Mouse (Mus musculus): ENCODE measurements around the gene Dnajb5.

Dnajb5 gene

DNA sequence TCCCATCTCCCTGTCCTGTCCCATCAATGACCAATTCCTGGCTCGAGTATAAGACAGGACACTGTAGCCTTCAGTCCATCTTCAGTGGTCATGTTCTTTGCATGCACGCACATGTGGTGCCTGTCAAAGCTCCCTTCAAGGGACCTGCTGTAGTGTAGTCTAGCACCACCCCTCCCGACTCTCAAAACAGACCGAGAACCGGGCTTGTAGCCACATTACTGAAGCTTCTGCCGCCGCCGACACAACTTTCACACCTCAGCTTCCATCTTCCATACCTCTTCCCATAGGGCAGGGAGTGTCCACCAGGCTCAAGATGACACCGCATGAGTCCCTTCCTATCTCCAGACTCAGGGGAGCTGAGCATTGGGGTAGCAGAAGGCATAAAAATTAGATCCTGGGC lies 5.4 kb upstream of the Dnajb5 start:
- no peak for DNase-seq (ENCODE audit: low read depth)

- no peak for DNase-seq (ENCODE audit: low read depth)
These were observed 4.6 kb upstream of the Dnajb5 start for GRCm38 (mm10) chr4:42945043-42945442.

DNA sequence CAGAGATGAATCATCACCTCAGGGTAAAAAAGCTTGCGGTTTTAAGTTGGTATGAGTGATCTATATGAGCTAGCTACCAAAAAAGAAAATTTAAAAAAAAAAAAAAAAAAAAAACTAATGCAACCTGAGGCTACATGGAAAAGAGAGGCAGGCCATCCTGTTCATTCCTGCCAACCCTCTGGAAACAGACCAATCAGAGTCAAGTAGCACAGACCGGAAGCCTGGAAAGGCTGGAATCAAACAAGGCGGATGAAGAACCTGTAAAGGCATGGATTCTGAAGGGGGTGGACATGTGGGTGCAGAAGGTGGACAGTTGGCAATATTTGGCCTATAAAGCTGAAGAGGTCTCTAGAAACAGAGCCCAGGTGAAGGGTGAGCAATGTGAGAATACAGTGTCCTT lies 4.2 kb upstream of the Dnajb5 start:
- DNase-seq (ENCODE audit: low read depth): no peak

GRCm38 (mm10) chr4:42945952-42946351 lies 3.7 kb upstream of the Dnajb5 start:
- DNase-seq (ENCODE audit: low read depth): no peak

GRCm38 (mm10) chr4:42946733-42947290 lies 2.8 kb upstream of the Dnajb5 start:
- no peak for DNase-seq (ENCODE audit: low read depth)

DNA sequence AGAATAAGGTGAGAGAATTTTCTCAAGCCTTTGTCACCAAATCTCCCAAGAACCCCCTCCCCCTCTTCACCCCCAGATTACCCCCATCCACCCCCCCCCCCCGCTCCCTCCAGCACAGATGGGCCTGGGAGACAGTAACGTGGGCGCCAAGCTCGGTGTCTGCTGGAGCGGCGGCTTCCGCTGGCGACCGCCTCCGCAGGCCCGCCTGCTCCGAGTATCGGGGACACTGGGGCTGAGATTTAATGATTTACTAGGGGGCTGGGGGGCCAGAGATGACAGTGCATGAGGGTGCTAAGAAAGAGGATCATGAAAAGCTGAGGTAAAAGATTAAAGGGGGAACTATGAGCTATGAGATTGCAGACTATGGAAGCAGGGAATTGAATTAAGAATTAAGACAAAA lies 1.1 kb upstream of the Dnajb5 start:
- no peak for DNase-seq (ENCODE audit: low read depth)

GRCm38 (mm10) chr4:42949051-42949675 lies 451 bp upstream of the Dnajb5 start:
- no peak for DNase-seq (ENCODE audit: low read depth)

GRCm38 (mm10) chr4:42950065-42950558 lies 498 bp downstream of the Dnajb5 start:
- peak; percentile 51 for DNase-seq (ENCODE audit: low read depth)

DNA sequence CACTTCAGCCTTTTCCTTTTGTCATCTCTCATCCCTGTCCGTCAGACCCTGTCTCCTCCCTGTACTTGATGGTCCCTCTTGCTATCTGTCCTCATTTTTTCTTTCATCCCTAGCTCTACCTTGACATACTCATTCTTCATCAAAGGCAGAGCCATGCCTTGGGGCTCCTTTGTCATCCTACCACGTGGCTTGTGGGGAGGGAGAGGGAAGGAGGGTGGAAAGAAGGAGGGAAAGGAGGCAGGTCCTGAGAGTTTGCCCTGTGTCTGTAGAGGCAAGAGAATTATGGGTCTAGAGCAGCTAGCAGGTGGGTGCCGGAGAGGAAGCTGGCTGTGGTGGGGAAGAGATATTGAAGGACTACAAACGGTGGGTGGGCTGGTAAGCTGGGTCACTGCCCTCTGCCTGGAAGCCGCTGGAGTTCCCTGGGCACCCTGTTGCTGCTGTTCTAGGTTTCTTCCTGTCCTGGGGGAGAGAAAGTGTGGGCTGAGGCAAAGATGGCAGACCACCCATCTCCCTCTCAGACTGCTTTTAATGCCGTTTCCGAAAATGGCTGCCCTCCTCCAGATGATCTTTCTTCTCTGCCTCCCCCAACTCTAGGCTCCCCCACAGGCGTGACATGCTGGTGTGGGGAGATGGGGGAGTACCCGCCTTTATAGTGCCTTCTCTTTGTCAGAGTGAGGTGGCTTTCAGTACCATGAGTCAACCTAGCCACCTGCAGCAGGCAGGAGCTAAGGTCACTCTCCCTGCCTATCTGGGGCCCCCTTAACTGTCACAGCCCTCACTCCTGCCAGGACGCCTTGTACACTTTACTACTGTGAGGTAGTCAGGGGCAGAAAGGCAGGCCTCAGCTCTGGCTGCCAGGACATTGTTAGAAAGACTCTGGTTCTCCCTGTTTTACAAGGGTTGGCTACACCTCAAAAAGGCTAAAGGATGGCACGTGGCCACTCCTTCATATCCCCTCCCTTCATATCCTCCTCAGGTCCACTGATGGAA lies 1.9 kb downstream of the Dnajb5 start:
- no peak for DNase-seq (ENCODE audit: low read depth)

DNA sequence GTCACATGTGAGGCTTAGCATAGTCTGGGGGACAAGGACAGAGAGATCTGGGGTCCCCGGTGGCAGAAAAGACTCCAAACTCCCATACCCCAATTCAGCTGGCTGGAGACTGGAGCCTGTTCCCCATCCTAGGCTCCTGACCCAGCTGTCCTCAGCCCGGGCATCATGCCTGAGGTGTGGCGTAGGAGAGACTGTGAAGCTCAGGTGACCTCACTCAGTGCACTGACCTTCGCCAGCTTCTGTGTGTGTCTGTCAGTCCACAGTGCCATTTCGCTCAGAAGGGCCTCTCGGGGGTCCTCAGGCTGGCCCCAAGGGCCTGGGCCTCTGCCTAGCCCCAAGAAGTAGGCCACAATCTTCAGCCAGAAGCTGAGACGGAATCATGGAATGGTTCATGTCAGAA lies 2.9 kb downstream of the Dnajb5 start:
- DNase-seq (ENCODE audit: low read depth): no peak

- DNase-seq (ENCODE audit: low read depth): no peak
These were observed 4.0 kb downstream of the Dnajb5 start for GRCm38 (mm10) chr4:42953435-42954094.

GRCm38 (mm10) chr4:42954297-42954696 lies 4.7 kb downstream of the Dnajb5 start:
- peak; percentile 30 for DNase-seq (ENCODE audit: low read depth)

DNA sequence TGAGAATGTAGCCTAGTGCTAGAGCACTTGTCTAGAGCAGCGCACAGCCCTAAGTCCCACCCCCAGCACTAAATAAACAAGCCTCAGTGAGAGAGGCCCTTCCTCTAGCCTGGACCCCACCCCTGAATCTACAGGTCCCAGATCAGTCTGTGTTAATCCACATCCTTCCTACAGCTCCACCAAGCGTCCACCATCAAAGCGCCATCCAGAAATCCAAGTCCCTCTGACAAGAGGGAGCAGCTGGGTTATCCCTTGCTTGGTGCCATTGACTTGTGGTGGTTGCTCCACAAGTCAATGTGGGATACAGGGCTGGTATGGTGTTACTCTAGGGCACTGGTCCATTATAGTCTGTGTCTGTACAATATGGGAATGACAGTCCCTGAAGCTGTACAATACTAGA lies 5.6 kb downstream of the Dnajb5 start:
- no peak for DNase-seq (ENCODE audit: low read depth)

DNA sequence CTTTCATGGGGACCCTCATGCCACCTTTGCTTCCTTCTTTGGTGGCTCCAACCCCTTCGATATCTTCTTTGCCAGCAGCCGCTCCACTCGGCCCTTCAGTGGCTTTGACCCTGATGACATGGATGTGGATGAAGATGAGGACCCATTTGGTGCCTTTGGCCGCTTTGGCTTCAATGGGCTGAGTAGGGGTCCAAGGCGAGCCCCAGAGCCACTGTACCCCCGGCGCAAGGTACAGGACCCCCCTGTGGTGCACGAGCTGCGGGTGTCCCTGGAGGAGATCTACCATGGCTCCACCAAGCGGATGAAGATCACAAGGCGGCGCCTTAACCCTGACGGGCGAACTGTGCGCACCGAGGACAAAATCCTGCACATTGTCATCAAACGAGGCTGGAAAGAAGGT lies 7.0 kb downstream of the Dnajb5 start:
- DNase-seq (ENCODE audit: low read depth): no peak

DNA sequence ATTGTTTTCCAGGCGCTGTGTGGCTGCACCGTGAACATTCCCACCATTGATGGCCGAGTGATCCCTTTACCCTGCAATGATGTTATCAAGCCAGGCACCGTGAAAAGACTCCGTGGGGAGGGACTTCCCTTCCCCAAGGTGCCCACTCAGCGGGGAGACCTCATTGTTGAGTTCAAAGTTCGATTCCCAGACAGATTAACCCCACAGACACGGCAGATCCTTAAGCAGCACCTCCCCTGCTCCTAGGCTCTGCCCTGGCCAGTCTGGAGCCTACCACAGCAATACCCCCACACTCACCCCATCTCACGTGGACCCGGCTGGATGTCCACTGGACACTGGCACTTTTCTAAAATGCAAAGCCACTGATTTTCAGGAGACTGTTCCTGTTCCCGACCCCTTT lies 7.7 kb downstream of the Dnajb5 start:
- no peak for DNase-seq (ENCODE audit: low read depth)

- no peak for DNase-seq (ENCODE audit: low read depth)
These were observed 8.4 kb downstream of the Dnajb5 start for GRCm38 (mm10) chr4:42957979-42958378.

- DNase-seq (ENCODE audit: low read depth): no peak
These were observed 9.3 kb downstream of the Dnajb5 start for GRCm38 (mm10) chr4:42958942-42959341.

GRCm38 (mm10) chr4:42959382-42959781 lies 9.8 kb downstream of the Dnajb5 start:
- no peak for DNase-seq (ENCODE audit: low read depth)

DNA sequence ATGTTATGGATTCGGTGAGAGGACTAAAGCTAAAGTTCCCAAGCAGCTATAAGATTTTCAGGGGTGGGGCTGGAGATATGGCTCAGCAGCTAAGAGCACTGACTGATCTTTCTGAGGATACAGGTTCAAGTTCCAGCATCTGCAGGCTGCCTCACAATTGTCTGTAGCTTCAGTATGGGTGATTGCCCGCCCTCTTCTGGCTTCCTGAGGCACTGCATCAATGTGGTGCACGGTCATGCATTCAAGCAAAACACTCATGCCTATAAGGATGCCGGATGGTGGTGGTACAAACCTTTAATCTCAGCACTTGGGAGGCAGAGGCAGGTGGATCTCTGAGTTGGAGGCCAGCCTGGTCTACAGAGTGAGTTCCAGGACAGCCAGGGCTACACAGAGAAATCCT lies 12.0 kb downstream of the Dnajb5 start:
- DNase-seq (ENCODE audit: low read depth): no peak

DNA sequence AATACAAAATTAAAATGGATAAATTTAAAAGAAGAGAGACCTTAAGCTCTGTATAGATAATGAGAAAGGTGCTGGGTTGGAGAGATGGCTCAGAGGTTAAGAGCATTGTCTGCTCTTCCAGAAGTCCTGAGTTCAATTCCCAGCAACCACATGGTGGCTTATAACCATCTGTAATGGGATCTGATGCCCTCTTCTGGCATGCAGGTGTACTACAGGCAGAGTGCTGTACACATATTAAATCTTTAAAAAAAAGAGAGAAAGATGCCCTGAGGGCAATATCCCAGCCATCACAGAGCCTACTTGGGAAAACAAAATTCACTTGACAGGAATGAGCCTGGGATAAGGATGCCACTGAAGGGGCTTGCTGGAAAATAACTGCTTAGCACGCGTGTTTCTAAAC lies 13.9 kb downstream of the Dnajb5 start:
- DNase-seq (ENCODE audit: low read depth): no peak

DNA sequence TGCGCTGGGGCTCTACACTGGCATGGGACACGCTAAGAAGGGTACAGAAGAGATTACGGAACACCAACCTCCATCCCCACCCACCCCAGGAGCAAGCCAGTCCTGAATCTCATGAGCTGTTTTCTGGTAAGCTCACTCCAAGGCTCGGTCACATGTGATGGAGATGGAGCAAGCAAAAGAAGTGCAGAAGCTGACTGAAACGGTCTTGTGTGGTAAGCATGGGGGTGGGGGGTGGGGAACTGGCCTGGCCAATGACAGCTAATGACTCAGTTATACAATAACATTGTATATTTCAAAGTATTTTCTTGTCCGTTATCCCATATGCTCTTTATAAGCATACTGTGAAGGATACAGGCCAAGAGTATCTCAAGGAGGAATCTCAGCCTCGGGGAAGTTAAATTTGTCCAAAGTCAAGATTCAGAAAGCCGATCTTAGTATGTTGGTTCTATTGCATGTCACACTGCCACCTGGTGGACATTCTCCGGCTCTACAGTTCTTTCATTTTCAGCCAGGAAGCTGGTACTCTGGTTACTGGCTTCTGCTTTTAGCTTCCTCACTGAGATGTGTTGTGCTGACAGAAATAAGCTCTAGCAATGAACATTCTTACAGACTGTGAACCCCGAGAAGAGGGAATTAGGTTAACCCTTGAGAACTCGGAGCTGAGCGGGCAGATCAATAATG lies 15.6 kb downstream of the Dnajb5 start:
- DNase-seq (ENCODE audit: low read depth): no peak

DNA sequence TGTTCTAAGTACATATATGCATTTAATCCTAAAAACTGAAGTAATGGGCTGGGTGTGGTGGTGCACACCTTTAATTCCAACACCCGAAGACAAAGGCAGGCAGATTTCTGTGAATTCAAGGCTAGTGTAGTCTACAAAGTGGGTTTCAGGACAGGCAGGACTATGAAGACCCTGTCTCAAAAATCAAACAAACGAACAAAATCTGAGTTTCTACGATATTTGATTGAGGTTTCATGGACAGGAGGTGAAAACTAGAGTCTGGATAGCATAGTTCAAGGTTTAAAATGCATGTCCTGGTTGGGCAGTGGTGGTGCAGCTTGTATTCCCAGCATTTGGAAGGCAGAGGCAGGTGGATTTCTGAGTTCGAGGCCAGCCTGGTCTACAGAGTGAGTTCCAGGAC lies 19.7 kb downstream of the Dnajb5 start, which contains the start of gene 1700022I11Rik:
Gene 1700022I11Rik, plus strand, starts transcription at position 301 of the 400 bp plus-strand sequence.
- DNase-seq (ENCODE audit: low read depth): no peak

Measured in fibroblast of lung, adult 2 months (primary cell).